ENCODE assay signal across 23 mouse cellular contexts in the genomic region with DNA sequence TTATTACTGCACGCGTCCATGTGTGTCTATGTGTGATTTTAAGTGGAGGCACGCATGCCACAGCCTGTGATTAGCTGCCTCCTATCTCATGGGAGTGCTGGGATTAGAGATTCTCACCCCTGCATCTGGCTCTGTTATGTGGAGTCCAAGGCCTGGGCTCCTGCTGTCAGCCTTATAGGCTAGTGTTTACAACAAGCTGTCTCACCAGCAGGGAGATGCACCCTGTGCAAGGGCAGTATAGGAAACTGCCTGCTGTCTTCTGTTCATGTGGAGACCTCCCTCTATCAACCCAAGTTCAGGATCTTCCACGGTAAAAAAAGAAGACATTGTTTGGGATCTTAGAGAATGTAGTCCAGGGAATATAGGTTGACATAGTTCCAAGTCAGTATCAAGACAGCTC.
DNase-seq lines count a peak whose midpoint lies in the region; ATAC-seq and TF ChIP-seq lines count a peak whose summit lies in the region.
"Had no signal": no experiment of that assay in that cellular context is flagged by ENCODE, and none has a peak within 500 bp of the region (broad histone marks: within the 10 kb centered on the region; RNA-seq: fewer than 3 reads in every experiment).

No protein-coding gene starts in this region.

- TF ChIP-seq CTCF in midbrain, postnatal 0 days (IDR thresholded peaks at IDR 0.05) = no peak
- TF ChIP-seq CTCF in brain, embryonic 14.5 days (IDR thresholded peaks at IDR 0.05; ENCODE audit: borderline replicate concordance, extremely low read depth, insufficient read depth, insufficient read length) = no peak

- no peaks in the 10 kb centered on the region for H3K9me3 ChIP-seq in midbrain, embryonic 11.5 days (ENCODE audit: control insufficient read depth, low read length)
- no peaks in the 10 kb centered on the region for H3K9me3 ChIP-seq in midbrain, postnatal 0 days (ENCODE audit: low read length)
- no peaks in the 10 kb centered on the region for H3K9me3 ChIP-seq in neural tube, embryonic 13.5 days
- H3K9me3 ChIP-seq: G1E had no signal

- ATAC-seq in midbrain, embryonic 11.5 days (ENCODE audit: low FRiP score) = no peak
- no peak for ATAC-seq in midbrain, postnatal 0 days (ENCODE audit: low FRiP score)
- ATAC-seq in neural tube, embryonic 13.5 days (ENCODE audit: low read depth) = peak; percentile 53; the same call in 1 of the 2 replicates
- ATAC-seq: activated CD4-positive, CD25-positive, alpha-beta regulatory T cell, adult 4 months; CD4-positive, CD25-positive, alpha-beta regulatory T cell, adult 4 months; Patski had no signal

- peak; percentile 62 for DNase-seq in midbrain, embryonic 11.5 days (ENCODE audit: low spot score, missing footprints)
- DNase-seq in midbrain, postnatal 0 days (ENCODE audit: low spot score) = no peak
- DNase-seq in neural tube, embryonic 10.5 days (ENCODE audit: extremely low spot score, low spot score) = no peak
- peak; percentile 27 for DNase-seq in retina, postnatal 1 day
- no peak for DNase-seq in retina, embryonic 14.5 days (ENCODE audit: low spot score)
- DNase-seq in brain, embryonic 14.5 days (ENCODE audit: low read depth) = peak; percentile 9
- DNase-seq in cerebellum, postnatal 36 days = no peak
- DNase-seq: adrenal gland, adult 2 months; adrenal gland, adult 8-10 months; adrenal gland, postnatal 10 days; adrenal gland, postnatal 14 days; adrenal gland, postnatal 25 days; adrenal gland, postnatal 36 days; B cell, adult 2 months; cerebellum, adult 11 months; cerebellum, adult 11-12 months; cerebellum, adult 18-20 months had no signal

- no peak overlapping the region for H3K4me3 ChIP-seq in midbrain, embryonic 11.5 days (ENCODE audit: low read depth, low read length)
- H3K4me3 ChIP-seq in midbrain, postnatal 0 days (ENCODE audit: low read depth, low read length) = no peak overlapping the region
- H3K4me3 ChIP-seq in neural tube, embryonic 13.5 days = no peak overlapping the region

- H3K9ac ChIP-seq in midbrain, embryonic 11.5 days (ENCODE audit: low read length) = no peak overlapping the region
- no peak overlapping the region for H3K9ac ChIP-seq in midbrain, postnatal 0 days (replicated peaks; ENCODE audit: low read length, poor library complexity, severe bottlenecking)
- H3K9ac ChIP-seq in neural tube, embryonic 13.5 days = no peak overlapping the region

- no peak for TF ChIP-seq POLR2A in brain, embryonic 14.5 days (IDR thresholded peaks at IDR 0.05; ENCODE audit: borderline replicate concordance, extremely low read depth, insufficient read depth, insufficient read length, poor library complexity, severe bottlenecking)

- H3K4me1 ChIP-seq in midbrain, embryonic 11.5 days (ENCODE audit: control insufficient read depth, insufficient read depth, low read length) = no peaks in the 10 kb centered on the region
- H3K4me1 ChIP-seq in midbrain, postnatal 0 days (ENCODE audit: insufficient read depth, low read length) = no peaks in the 10 kb centered on the region
- H3K4me1 ChIP-seq in neural tube, embryonic 13.5 days (replicated peaks) = peaks cover 13% of the 10 kb centered on the region

- H3K36me3 ChIP-seq in midbrain, embryonic 11.5 days (ENCODE audit: control insufficient read depth, insufficient read depth, low read length) = no peaks in the 10 kb centered on the region
- no peaks in the 10 kb centered on the region for H3K36me3 ChIP-seq in midbrain, postnatal 0 days (ENCODE audit: insufficient read depth, low read length)
- no peaks in the 10 kb centered on the region for H3K36me3 ChIP-seq in neural tube, embryonic 13.5 days
- H3K36me3 ChIP-seq: G1E had no signal

- WGBS in midbrain, embryonic 11.5 days = 72% methylated on average over 4 of the region's 4 CpGs
- 53% methylated on average over 4 of the region's 4 CpGs for WGBS in midbrain, postnatal 0 days
- 52% methylated on average over 4 of the region's 4 CpGs for WGBS in neural tube, embryonic 13.5 days

- H3K27me3 ChIP-seq in midbrain, embryonic 11.5 days (ENCODE audit: control insufficient read depth, insufficient read depth, low read length) = no peaks in the 10 kb centered on the region
- H3K27me3 ChIP-seq in midbrain, postnatal 0 days (ENCODE audit: insufficient read depth, low read length) = no peaks in the 10 kb centered on the region
- H3K27me3 ChIP-seq in neural tube, embryonic 13.5 days = no peaks in the 10 kb centered on the region
- H3K27me3 ChIP-seq: CH12.LX, Patski had no signal

- H3K4me2 ChIP-seq in midbrain, embryonic 11.5 days = no peak overlapping the region
- H3K4me2 ChIP-seq in midbrain, postnatal 0 days (ENCODE audit: low read depth, low read length, poor library complexity, severe bottlenecking) = no peak overlapping the region
- H3K4me2 ChIP-seq in neural tube, embryonic 13.5 days = no peak overlapping the region

- no peak overlapping the region for H3K27ac ChIP-seq in midbrain, embryonic 11.5 days (ENCODE audit: low read depth, low read length)
- H3K27ac ChIP-seq in midbrain, postnatal 0 days (ENCODE audit: low read depth, low read length) = no peak overlapping the region
- H3K27ac ChIP-seq in neural tube, embryonic 13.5 days (replicated peaks) = peak overlapping the region; percentile 23; the same call in 1 of the 2 replicates

Comparison
In these comparisons a context has a peak if more than half of its experiments do, and no peak if none do; other contexts are left out.
1. DNase-seq: peak in midbrain, embryonic 11.5 days (single experiment), retina, postnatal 1 day (single experiment) and brain, embryonic 14.5 days (single experiment); none in midbrain, postnatal 0 days (single experiment), neural tube, embryonic 10.5 days (single experiment), retina, embryonic 14.5 days (single experiment) and cerebellum, postnatal 36 days (0 of 2).